In the genomic region with DNA sequence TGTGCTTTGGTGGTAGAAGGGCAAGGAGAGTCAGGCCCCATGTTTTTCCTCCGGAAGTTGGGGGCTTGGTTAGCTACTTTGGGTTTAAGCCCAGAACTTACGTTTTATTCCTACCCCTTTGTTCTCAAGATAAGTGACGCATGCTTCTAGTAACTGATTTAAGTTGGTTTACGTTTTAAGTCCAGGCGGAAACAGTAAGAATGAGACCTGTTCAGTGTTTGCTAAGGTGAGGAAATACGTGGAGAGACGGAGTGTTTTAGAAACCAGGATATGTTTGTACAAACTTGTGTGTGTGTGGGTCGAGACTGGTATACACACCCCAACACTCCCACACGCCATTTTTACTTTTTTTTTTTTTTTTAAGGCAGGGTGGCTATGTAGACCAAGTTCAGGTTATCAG, we compare ENCODE assay signal across 11 mouse cellular contexts. TPM values are rescaled to one million over a fixed set of nuclear protein-coding genes. Genes with fewer than 3 reads are reported as not detected.
A peak's percentile ranks its signal among the peaks of the same experiment; 100 is the strongest.
DNase-seq lines count a peak whose midpoint lies in the region; ATAC-seq and TF ChIP-seq lines count a peak whose summit lies in the region.
"Had no signal": no experiment of that assay in that cellular context is flagged by ENCODE, and none has a peak within 500 bp of the region (broad histone marks: within the 10 kb centered on the region; RNA-seq: fewer than 3 reads in every experiment).

No protein-coding gene starts in this region.

- 91% methylated on average over 9 of the region's 9 CpGs for WGBS in hindbrain, embryonic 12.5 days
- WGBS in hindbrain, embryonic 11.5 days = 93% methylated on average over 9 of the region's 9 CpGs
- WGBS in neural tube, embryonic 12.5 days = 92% methylated on average over 9 of the region's 9 CpGs
- WGBS in limb, embryonic 14.5 days = 88% methylated on average over 9 of the region's 9 CpGs
- WGBS in stomach, postnatal 0 days = 37% methylated on average over 9 of the region's 9 CpGs

- H3K4me2 ChIP-seq in hindbrain, embryonic 12.5 days (replicated peaks) = peak overlapping the region; percentile 58; the same call in 1 of the 2 replicates
- no peak overlapping the region for H3K4me2 ChIP-seq in hindbrain, embryonic 11.5 days (replicated peaks; ENCODE audit: low read depth, low read length)
- peak overlapping the region; percentile 61 for H3K4me2 ChIP-seq in neural tube, embryonic 12.5 days (replicated peaks)
- peak overlapping the region; percentile 51; the same call in 1 of the 2 replicates for H3K4me2 ChIP-seq in limb, embryonic 14.5 days (replicated peaks; ENCODE audit: low read depth, low read length, severe bottlenecking)
- peak overlapping the region; percentile 59; the same call in 1 of the 2 replicates for H3K4me2 ChIP-seq in stomach, postnatal 0 days (replicated peaks; ENCODE audit: low read depth)

- no peak for TF ChIP-seq EP300 in stomach, postnatal 0 days (optimal IDR thresholded peaks at IDR 0.05)

- no peak overlapping the region for H3K9ac ChIP-seq in hindbrain, embryonic 12.5 days
- no peak overlapping the region for H3K9ac ChIP-seq in hindbrain, embryonic 11.5 days (ENCODE audit: low read depth, low read length)
- H3K9ac ChIP-seq in neural tube, embryonic 12.5 days = no peak overlapping the region
- no peak overlapping the region for H3K9ac ChIP-seq in limb, embryonic 14.5 days (ENCODE audit: low read depth, low read length, severe bottlenecking)
- H3K9ac ChIP-seq in stomach, postnatal 0 days (ENCODE audit: low read length) = no peak overlapping the region

- peaks cover 17% of the 10 kb centered on the region for H3K4me1 ChIP-seq in hindbrain, embryonic 12.5 days
- no peaks in the 10 kb centered on the region for H3K4me1 ChIP-seq in hindbrain, embryonic 11.5 days (replicated peaks; ENCODE audit: control insufficient read depth, insufficient read depth, low read length)
- H3K4me1 ChIP-seq in neural tube, embryonic 12.5 days = peaks cover 26% of the 10 kb centered on the region
- H3K4me1 ChIP-seq in limb, embryonic 14.5 days (ENCODE audit: control insufficient read depth, insufficient read depth, low read length) = peaks cover 17% of the 10 kb centered on the region
- H3K4me1 ChIP-seq in stomach, postnatal 0 days (replicated peaks; ENCODE audit: control insufficient read depth, insufficient read depth) = no peaks in the 10 kb centered on the region

- H3K4me3 ChIP-seq in hindbrain, embryonic 12.5 days = no peak overlapping the region
- H3K4me3 ChIP-seq in hindbrain, embryonic 11.5 days (ENCODE audit: low read depth, low read length) = no peak overlapping the region
- no peak overlapping the region for H3K4me3 ChIP-seq in neural tube, embryonic 12.5 days
- H3K4me3 ChIP-seq in limb, embryonic 14.5 days (replicated peaks; ENCODE audit: low read length) = no peak overlapping the region
- no peak overlapping the region for H3K4me3 ChIP-seq in stomach, postnatal 0 days (ENCODE audit: low read depth, low read length)

- peaks cover 25% of the 10 kb centered on the region for H3K36me3 ChIP-seq in hindbrain, embryonic 12.5 days
- H3K36me3 ChIP-seq in hindbrain, embryonic 11.5 days (ENCODE audit: control insufficient read depth, insufficient read depth, low read length) = no peaks in the 10 kb centered on the region
- peaks cover 25% of the 10 kb centered on the region for H3K36me3 ChIP-seq in neural tube, embryonic 12.5 days
- peaks cover 32% of the 10 kb centered on the region for H3K36me3 ChIP-seq in limb, embryonic 14.5 days (ENCODE audit: control insufficient read depth, insufficient read depth, low read length)
- H3K36me3 ChIP-seq in stomach, postnatal 0 days (ENCODE audit: control insufficient read depth, insufficient read depth, low read length) = no peaks in the 10 kb centered on the region

- H3K27me3 ChIP-seq in hindbrain, embryonic 12.5 days = no peaks in the 10 kb centered on the region
- no peaks in the 10 kb centered on the region for H3K27me3 ChIP-seq in hindbrain, embryonic 11.5 days (ENCODE audit: control insufficient read depth, insufficient read depth, low read length)
- no peaks in the 10 kb centered on the region for H3K27me3 ChIP-seq in neural tube, embryonic 12.5 days (replicated peaks)
- H3K27me3 ChIP-seq in limb, embryonic 14.5 days (ENCODE audit: control insufficient read depth, insufficient read depth, low read length) = no peaks in the 10 kb centered on the region
- no peaks in the 10 kb centered on the region for H3K27me3 ChIP-seq in stomach, postnatal 0 days (ENCODE audit: control insufficient read depth, insufficient read depth, low read length)

- no peak for TF ChIP-seq CTCF in stomach, postnatal 0 days (IDR thresholded peaks at IDR 0.05; ENCODE audit: low read depth)

- no peaks in the 10 kb centered on the region for H3K9me3 ChIP-seq in hindbrain, embryonic 12.5 days (replicated peaks)
- H3K9me3 ChIP-seq in hindbrain, embryonic 11.5 days (ENCODE audit: control insufficient read depth, low read length) = no peaks in the 10 kb centered on the region
- H3K9me3 ChIP-seq in neural tube, embryonic 12.5 days = no peaks in the 10 kb centered on the region
- H3K9me3 ChIP-seq in limb, embryonic 14.5 days (ENCODE audit: control insufficient read depth, low read length) = no peaks in the 10 kb centered on the region
- H3K9me3 ChIP-seq in stomach, postnatal 0 days (ENCODE audit: control insufficient read depth, low read length) = no peaks in the 10 kb centered on the region
- H3K9me3 ChIP-seq: G1E had no signal

- TF ChIP-seq POLR2A in limb, embryonic 14.5 days (IDR thresholded peaks at IDR 0.05; ENCODE audit: borderline replicate concordance, extremely low read depth, insufficient read depth, insufficient read length) = no peak

- ATAC-seq in hindbrain, embryonic 12.5 days (ENCODE audit: low FRiP score) = no peak
- no peak for ATAC-seq in hindbrain, embryonic 11.5 days (ENCODE audit: low FRiP score)
- no peak for ATAC-seq in neural tube, embryonic 12.5 days (ENCODE audit: low FRiP score, low read depth)
- no peak for ATAC-seq in limb, embryonic 14.5 days (ENCODE audit: low FRiP score, low read depth)
- ATAC-seq in stomach, postnatal 0 days (ENCODE audit: low FRiP score, low TSS enrichment) = peak; percentile 78

- H3K27ac ChIP-seq in hindbrain, embryonic 12.5 days = no peak overlapping the region
- no peak overlapping the region for H3K27ac ChIP-seq in hindbrain, embryonic 11.5 days (ENCODE audit: low read depth, low read length)
- no peak overlapping the region for H3K27ac ChIP-seq in neural tube, embryonic 12.5 days
- no peak overlapping the region for H3K27ac ChIP-seq in limb, embryonic 14.5 days (replicated peaks; ENCODE audit: low read depth, low read length)
- H3K27ac ChIP-seq in stomach, postnatal 0 days (replicated peaks) = peak overlapping the region; percentile 63

- intact Hi-C loops in left cerebral cortex, postnatal 4 days (cut with DNase I) = no loop called here
- intact Hi-C loops in left cerebral cortex, postnatal 36 days (cut with DNase I) = no loop called here

- DNase-seq in hindbrain, embryonic 11.5 days (ENCODE audit: low spot score) = no peak
- DNase-seq in neural tube, embryonic 10.5 days (ENCODE audit: extremely low spot score, low spot score) = no peak
- DNase-seq in limb, embryonic 14.5 days (ENCODE audit: low spot score) = no peak
- peak; percentile 26 for DNase-seq in stomach, postnatal 0 days (ENCODE audit: low spot score)
- DNase-seq in left cerebral cortex, postnatal 4 days = no peak
- DNase-seq in left cerebral cortex, postnatal 36 days (ENCODE audit: low spot score in 2 of 2) = no peak
- DNase-seq: cerebellum, adult 2 months; heart, adult 11 months had no signal

RNA-seq across cellular contexts. Expression of a gene that starts 3.3 kb away (rescaled TPM):
- polyA plus RNA-seq in hindbrain, embryonic 12.5 days (2016; fragmentation: Nextera tagmentation; extraction: Ambion mirVana) = 40.5 and 49.5 TPM in 2 replicates
- 35.4 and 40.2 TPM in 2 replicates for polyA plus RNA-seq in hindbrain, embryonic 11.5 days (2014; fragmentation: Nextera tagmentation; extraction: Ambion mirVana)
- 40.5 and 46.5 TPM in 2 replicates for polyA plus RNA-seq in neural tube, embryonic 12.5 days (2016; fragmentation: Nextera tagmentation; extraction: Ambion mirVana)
- polyA plus RNA-seq in limb, embryonic 14.5 days (2012; rRNA removed) = 10.3 and 15.6 TPM in 2 replicates
- 24.0 and 25.6 TPM in 2 replicates for polyA plus RNA-seq in limb, embryonic 14.5 days (2014; fragmentation: Nextera tagmentation; extraction: Ambion mirVana)
- 25.6 and 26.1 TPM in 2 replicates for polyA plus RNA-seq in stomach, postnatal 0 days (2015; fragmentation: Nextera tagmentation; extraction: Ambion mirVana)
- 10 to 100 TPM; 26.2 to 26.4 TPM for total RNA-seq in left cerebral cortex, postnatal 4 days (2021)
- 10 to 100 TPM; 11.8 to 11.9 TPM for total RNA-seq in left cerebral cortex, postnatal 36 days (2021)

RNA-seq across cellular contexts. Expression of a gene that starts 5.9 kb away (rescaled TPM):
- polyA plus RNA-seq in hindbrain, embryonic 12.5 days (2016; fragmentation: Nextera tagmentation; extraction: Ambion mirVana) = 1.8 and 2.9 TPM in 2 replicates
- polyA plus RNA-seq in hindbrain, embryonic 11.5 days (2014; fragmentation: Nextera tagmentation; extraction: Ambion mirVana) = 1.2 and 1.7 TPM in 2 replicates
- 1.8 and 2.1 TPM in 2 replicates for polyA plus RNA-seq in neural tube, embryonic 12.5 days (2016; fragmentation: Nextera tagmentation; extraction: Ambion mirVana)
- 0.23 and 0.29 TPM in 2 replicates for polyA plus RNA-seq in limb, embryonic 14.5 days (2012; rRNA removed)
- polyA plus RNA-seq in limb, embryonic 14.5 days (2014; fragmentation: Nextera tagmentation; extraction: Ambion mirVana) = 1.2 and 1.5 TPM in 2 replicates
- polyA plus RNA-seq in stomach, postnatal 0 days (2015; fragmentation: Nextera tagmentation; extraction: Ambion mirVana) = 0.29 TPM in 2 replicates
- 1 to 10 TPM; 3.3 to 3.8 TPM for total RNA-seq in left cerebral cortex, postnatal 4 days (2021)
- total RNA-seq in left cerebral cortex, postnatal 36 days (2021) = 1 to 10 TPM in 1 of 2 experiments, under 1 TPM in 1; 0.64 to 1.1 TPM
- polyA plus RNA-seq: G1E had no signal

RNA-seq across cellular contexts. Expression of a gene that starts 44.7 kb away (rescaled TPM):
- polyA plus RNA-seq in hindbrain, embryonic 12.5 days (2016; fragmentation: Nextera tagmentation; extraction: Ambion mirVana) = 20.4 and 20.8 TPM in 2 replicates
- 19.2 and 20.0 TPM in 2 replicates for polyA plus RNA-seq in hindbrain, embryonic 11.5 days (2014; fragmentation: Nextera tagmentation; extraction: Ambion mirVana)
- 22.5 and 24.8 TPM in 2 replicates for polyA plus RNA-seq in neural tube, embryonic 12.5 days (2016; fragmentation: Nextera tagmentation; extraction: Ambion mirVana)
- polyA plus RNA-seq in limb, embryonic 14.5 days (2012; rRNA removed) = 11.6 and 12.4 TPM in 2 replicates
- polyA plus RNA-seq in limb, embryonic 14.5 days (2014; fragmentation: Nextera tagmentation; extraction: Ambion mirVana) = 22.4 and 24.5 TPM in 2 replicates
- polyA plus RNA-seq in stomach, postnatal 0 days (2015; fragmentation: Nextera tagmentation; extraction: Ambion mirVana) = 31.0 and 31.6 TPM in 2 replicates
- 10 to 100 TPM; 41.4 to 41.7 TPM for total RNA-seq in left cerebral cortex, postnatal 4 days (2021)
- total RNA-seq in left cerebral cortex, postnatal 36 days (2021) = 10 to 100 TPM; 45.8 to 48.7 TPM
